14 mouse cellular contexts compared by ENCODE assay signal in genomic region chr11:4543040-4543551, GRCm38 (mm10). TPM values are rescaled to one million over a fixed set of nuclear protein-coding genes. Genes with fewer than 3 reads are reported as not detected.
DNase-seq lines count a peak whose midpoint lies in the region; ATAC-seq lines count a peak whose summit lies in the region.
"Had no signal": no experiment of that assay in that cellular context is flagged by ENCODE, and none has a peak within 500 bp of the region (broad histone marks: within the 10 kb centered on the region; RNA-seq: fewer than 3 reads in every experiment).

No protein-coding gene starts in this region.

- peaks cover 10% of the 10 kb centered on the region; the same call in 1 of the 2 replicates for H3K36me3 ChIP-seq in limb, embryonic 12.5 days
- no peaks in the 10 kb centered on the region for H3K36me3 ChIP-seq in limb, embryonic 10.5 days
- H3K36me3 ChIP-seq: embryonic facial prominence, embryonic 12.5 days; heart, embryonic 15.5 days; midbrain, embryonic 12.5 days; neural tube, embryonic 13.5 days had no signal

- H3K9me3 ChIP-seq in limb, embryonic 12.5 days: no peaks in the 10 kb centered on the region
- no peaks in the 10 kb centered on the region for H3K9me3 ChIP-seq in limb, embryonic 10.5 days (replicated peaks)
- H3K9me3 ChIP-seq: embryonic facial prominence, embryonic 12.5 days; heart, embryonic 15.5 days; midbrain, embryonic 12.5 days; neural tube, embryonic 13.5 days had no signal

- 49% methylated on average over 2 of the region's 2 CpGs for WGBS in limb, embryonic 12.5 days
- WGBS in limb, embryonic 10.5 days: 70% methylated on average over 2 of the region's 2 CpGs

- H3K27ac ChIP-seq in limb, embryonic 12.5 days: 0 out of 2 replicates have a peak overlapping the region, but pooled peaks have one; percentile 12
- no peak overlapping the region for H3K27ac ChIP-seq in limb, embryonic 10.5 days
- H3K27ac ChIP-seq: embryonic facial prominence, embryonic 12.5 days; heart, embryonic 15.5 days; midbrain, embryonic 12.5 days; neural tube, embryonic 13.5 days had no signal

- H3K27me3 ChIP-seq in limb, embryonic 12.5 days: no peaks in the 10 kb centered on the region
- H3K27me3 ChIP-seq in limb, embryonic 10.5 days (ENCODE audit: low read depth, poor library complexity, severe bottlenecking): no peaks in the 10 kb centered on the region
- H3K27me3 ChIP-seq: embryonic facial prominence, embryonic 12.5 days; heart, embryonic 15.5 days; midbrain, embryonic 12.5 days; neural tube, embryonic 13.5 days had no signal

- peaks cover 44% of the 10 kb centered on the region for H3K4me1 ChIP-seq in limb, embryonic 12.5 days (replicated peaks)
- peaks cover 29% of the 10 kb centered on the region for H3K4me1 ChIP-seq in limb, embryonic 10.5 days
- H3K4me1 ChIP-seq: midbrain, embryonic 12.5 days; neural tube, embryonic 13.5 days had no signal

- ATAC-seq in limb, embryonic 12.5 days (ENCODE audit: insufficient number of reproducible peaks, insufficient read depth, low FRiP score, low TSS enrichment, low read depth): no peak
- ATAC-seq in megakaryocyte-erythroid progenitor cell, adult 5-6 weeks (replicated peaks; ENCODE audit: low FRiP score, low TSS enrichment, poor library complexity, severe bottlenecking): peak; percentile 96
- ATAC-seq: forebrain, postnatal 0 days had no signal

- H3K4me3 ChIP-seq in limb, embryonic 12.5 days (replicated peaks): no peak overlapping the region
- no peak overlapping the region for H3K4me3 ChIP-seq in limb, embryonic 10.5 days
- H3K4me3 ChIP-seq: embryonic facial prominence, embryonic 12.5 days; heart, embryonic 15.5 days; midbrain, embryonic 12.5 days; neural tube, embryonic 13.5 days had no signal

- H3K9ac ChIP-seq in limb, embryonic 12.5 days (replicated peaks): no peak overlapping the region
- H3K9ac ChIP-seq: embryonic facial prominence, embryonic 12.5 days; forebrain, postnatal 0 days; heart, embryonic 15.5 days; midbrain, embryonic 12.5 days; neural tube, embryonic 13.5 days had no signal

- H3K4me2 ChIP-seq in limb, embryonic 12.5 days: no peak overlapping the region
- H3K4me2 ChIP-seq: embryonic facial prominence, embryonic 12.5 days; heart, embryonic 15.5 days; midbrain, embryonic 12.5 days; neural tube, embryonic 13.5 days had no signal

- DNase-seq in limb, embryonic 10.5 days (ENCODE audit: low spot score): no peak
- peak; percentile 47 for DNase-seq in c-Kit-positive CD71-negative TER-119-negative erythroid progenitor cells, embryonic 14.5 days (ENCODE audit: low read depth)
- peak; percentile 16 for DNase-seq in hindlimb bud, embryonic 11.5 days (ENCODE audit: extremely low spot score, low read depth, low spot score)
- DNase-seq in natural killer cell, adult 2 months (ENCODE audit: low spot score in 2 of 2): no peak
- no peak for DNase-seq in neural tube, embryonic 10.5 days (ENCODE audit: extremely low spot score, low spot score)
- no peak for DNase-seq in gastrocnemius, postnatal 25 days
- DNase-seq: forebrain, postnatal 0 days; kidney, adult 8-10 months had no signal

RNA-seq across cellular contexts. Expression of gene Mtmr3, which starts 51.6 kb away (rescaled TPM):
- 39.5 and 40.0 TPM in 2 replicates for polyA plus RNA-seq in limb, embryonic 12.5 days (2016; fragmentation: Nextera tagmentation; extraction: Ambion mirVana)
- polyA plus RNA-seq in limb, embryonic 10.5 days (2016; fragmentation: Nextera tagmentation; extraction: Ambion mirVana): 26.6 and 31.4 TPM in 2 replicates
- 34.7 and 43.1 TPM in 2 replicates for total RNA-seq in megakaryocyte-erythroid progenitor cell, adult 5-6 weeks (2014; fragmentation: Nextera tagmentation)
- total RNA-seq in megakaryocyte-erythroid progenitor cell, adult 5-6 weeks (2017): 29.1 and 41.1 TPM in 2 replicates
- total RNA-seq in gastrocnemius, postnatal 25 days (2021): 10 to 100 TPM; 36.5 to 41.4 TPM

Comparison
In these comparisons a context has a peak if more than half of its experiments do, and no peak if none do; other contexts are left out.
1. DNase-seq: peak in c-Kit-positive CD71-negative TER-119-negative erythroid progenitor cells, embryonic 14.5 days (single experiment) and hindlimb bud, embryonic 11.5 days (single experiment); none in limb, embryonic 10.5 days (single experiment), natural killer cell, adult 2 months (0 of 2), neural tube, embryonic 10.5 days (single experiment) and gastrocnemius, postnatal 25 days (single experiment).